Mouse (Mus musculus): ENCODE data around the gene Bag2.

GRCm38 (mm10) chr1:33766520-33767508 is 9.2 kb upstream of the Bag2 start:
- TF ChIP-seq POLR2A (IDR thresholded peaks at IDR 0.05; ENCODE audit: extremely low read depth, insufficient read depth, low read length) (no peak), CTCF (IDR thresholded peaks at IDR 0.05; ENCODE audit: extremely low read depth, insufficient read depth, low read length) (no peak)
